Mouse (Mus musculus): ENCODE results near the gene Cnga3.

The Cnga3 gene

DNA sequence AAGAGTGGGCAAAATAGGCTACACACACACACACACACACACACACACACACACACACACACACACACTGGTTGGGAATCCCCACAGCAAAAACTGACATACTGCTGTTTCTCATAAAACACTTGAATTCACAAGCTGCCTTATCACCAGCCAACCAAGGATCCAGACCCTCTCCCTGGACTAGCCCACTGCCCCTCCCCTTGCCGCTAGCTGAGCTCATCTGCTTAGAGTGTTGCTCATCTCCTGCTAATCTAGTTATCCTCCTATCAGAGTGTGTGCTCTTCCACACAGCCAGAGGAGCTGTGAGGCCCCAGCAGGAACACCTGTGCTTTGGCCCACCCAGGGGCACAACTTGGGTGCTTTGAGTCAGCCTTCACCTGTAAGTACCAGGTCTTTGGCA lies at the start of gene Cnga3:
TSS of gene Cnga3 (plus strand) at position 291 of the 400 bp plus-strand sequence.
- DNase-seq, result no peak

DNA sequence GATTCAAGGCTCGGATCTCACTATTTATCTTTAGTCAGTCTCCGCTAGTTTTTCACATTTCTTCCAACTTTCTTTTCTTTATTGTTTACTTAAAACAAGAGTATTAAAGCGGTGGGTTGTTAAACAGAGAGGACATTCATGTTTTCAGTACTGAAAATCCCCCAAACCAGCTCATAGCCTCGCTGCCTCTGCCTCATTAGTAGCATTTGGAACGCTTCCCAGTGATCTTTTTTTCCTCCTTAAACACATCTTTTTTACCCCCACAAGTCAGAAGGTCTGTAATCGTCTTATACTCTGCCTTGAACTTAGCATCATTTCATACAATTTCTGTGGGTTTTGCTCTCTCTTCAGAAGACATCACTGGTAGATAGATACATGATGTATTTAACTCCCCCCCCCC lies 48.2 kb upstream of the Cnga3 start:
- no peak for DNase-seq

DNA sequence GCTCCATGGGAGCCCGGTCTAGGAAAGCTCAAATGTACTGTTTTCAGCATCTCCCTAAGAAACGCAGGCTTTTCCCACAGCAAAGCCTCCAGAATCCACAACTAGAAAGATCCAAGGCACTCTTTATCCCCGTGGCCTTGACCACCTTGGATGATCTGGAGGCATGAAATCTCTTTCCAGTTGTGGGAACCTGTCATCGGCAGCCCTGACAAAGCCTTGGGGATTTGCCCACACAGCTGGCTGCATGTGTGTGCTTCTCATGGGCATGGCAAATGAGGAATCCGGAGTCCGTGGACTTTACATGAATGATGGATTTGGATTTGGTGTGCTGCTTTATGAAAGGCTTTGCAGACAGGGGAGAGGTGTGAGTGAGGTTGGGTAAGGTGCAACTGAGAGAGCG lies 46.3 kb upstream of the Cnga3 start:
- no peak for DNase-seq

DNA sequence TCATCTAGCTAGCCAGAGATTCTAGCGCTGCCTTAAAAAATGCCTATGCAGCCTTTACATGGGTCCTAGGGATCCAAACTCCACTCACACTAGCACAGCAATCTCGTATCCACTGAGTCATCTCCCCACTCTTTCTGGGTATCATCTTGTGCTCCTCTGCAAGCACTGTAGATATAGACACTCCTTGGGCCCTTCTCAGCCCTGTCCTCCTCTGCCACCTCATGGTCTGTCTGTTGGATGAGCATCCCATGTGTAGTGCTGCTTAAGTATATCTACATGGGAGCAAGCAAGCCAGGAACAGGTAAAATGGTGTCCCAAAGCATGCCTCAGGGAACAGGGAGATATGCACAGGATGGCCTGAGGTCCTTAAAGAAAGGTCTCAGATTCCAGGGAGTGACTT lies 36.4 kb upstream of the Cnga3 start:
- DNase-seq, result no peak

DNA sequence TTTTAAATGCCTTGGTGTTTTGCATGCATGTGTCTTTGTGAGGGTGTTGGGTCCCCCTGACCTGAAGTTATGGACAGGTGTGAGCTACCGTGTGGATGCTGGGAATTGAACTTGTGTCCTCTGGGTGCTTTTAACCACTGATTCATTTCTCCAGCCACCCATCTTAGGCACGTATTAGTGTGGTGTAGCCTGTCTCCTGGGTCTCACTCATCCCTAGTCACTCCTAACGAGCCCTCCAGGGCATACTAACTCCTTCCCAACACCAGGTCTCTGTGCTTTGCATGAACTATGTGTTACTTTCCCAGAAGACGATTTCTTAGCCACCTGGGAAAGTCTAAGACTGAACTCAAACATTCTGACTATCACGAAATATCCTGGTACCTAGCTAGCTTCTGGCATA lies 34.4 kb upstream of the Cnga3 start:
- no peak for DNase-seq

DNA sequence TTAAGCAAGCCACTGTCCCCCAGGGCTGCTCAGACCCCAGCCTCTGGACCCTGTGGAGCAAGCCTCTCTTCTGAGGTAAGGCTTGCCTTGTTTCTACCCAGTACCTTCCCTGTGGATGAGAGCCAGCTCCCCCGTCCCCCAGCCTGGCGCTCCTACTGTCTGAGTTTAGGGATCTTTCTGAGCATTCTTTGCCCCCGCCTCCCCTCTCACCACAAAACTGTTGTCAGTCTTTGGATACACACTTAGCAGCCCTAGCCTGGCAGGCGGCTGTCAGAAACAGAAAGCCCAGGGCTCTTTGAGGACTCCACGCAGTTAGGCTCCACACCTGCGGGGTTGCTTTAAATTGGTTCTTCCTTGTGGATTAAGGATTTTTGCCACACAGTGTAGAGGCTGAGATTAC lies 27.2 kb upstream of the Cnga3 start:
- DNase-seq, result no peak

DNA sequence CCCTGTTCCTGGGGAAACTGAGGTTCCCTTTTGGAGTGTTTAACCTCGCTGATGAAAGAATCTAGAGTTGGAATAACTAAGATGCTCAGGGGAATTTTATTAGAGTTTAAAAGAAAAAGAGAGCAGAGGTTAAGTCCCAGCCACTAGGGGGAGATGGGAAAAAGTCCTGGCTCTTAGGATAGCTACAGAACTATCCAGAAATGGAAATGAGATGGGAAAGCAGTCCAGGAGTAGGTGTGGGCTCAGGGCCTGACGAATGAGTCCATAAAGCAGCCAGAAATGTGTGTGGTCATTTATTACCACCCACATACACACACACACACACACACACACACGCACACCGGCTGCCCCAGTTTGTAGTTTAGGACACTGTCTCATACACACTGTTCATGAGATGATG lies 19.6 kb upstream of the Cnga3 start:
- DNase-seq, result no peak

DNA sequence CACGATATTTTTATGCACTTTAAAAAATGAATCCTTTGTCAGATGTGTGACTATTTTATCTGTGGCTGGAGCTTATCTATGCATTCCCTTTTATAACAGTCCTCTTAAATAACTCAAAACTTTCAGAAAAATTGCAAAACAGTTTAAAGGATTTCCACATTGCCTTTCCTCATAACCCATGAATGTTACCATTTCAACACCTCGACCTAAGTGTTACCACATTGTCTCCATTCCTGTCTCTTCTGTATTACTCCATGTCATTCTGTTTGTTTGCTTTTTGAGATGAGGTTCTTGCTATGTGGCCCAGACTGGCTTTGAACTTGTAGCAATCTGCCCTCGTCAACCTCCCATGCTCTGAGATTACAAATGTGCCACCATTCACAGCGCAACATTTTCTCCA lies 12.8 kb upstream of the Cnga3 start:
- DNase-seq, result no peak

DNA sequence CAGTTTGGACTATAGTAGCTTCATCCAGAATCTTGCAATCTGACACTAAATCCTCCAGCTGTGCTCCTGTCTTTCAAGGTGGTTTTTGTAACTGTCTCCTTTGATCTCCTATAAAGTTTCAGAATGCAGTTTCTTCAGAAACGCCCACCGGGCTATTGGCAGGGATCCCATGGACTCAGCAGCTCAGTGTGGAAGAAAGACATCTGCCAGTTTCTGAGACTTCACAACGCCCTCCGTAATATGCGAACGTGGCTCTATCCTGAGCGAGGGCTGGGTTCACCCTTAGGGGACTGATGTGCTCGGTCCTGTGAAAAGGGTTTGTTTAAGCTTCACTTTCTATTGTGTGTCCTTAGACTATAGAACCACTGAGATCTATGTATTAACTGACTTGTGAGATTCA lies 6.5 kb upstream of the Cnga3 start:
- no peak for DNase-seq

DNA sequence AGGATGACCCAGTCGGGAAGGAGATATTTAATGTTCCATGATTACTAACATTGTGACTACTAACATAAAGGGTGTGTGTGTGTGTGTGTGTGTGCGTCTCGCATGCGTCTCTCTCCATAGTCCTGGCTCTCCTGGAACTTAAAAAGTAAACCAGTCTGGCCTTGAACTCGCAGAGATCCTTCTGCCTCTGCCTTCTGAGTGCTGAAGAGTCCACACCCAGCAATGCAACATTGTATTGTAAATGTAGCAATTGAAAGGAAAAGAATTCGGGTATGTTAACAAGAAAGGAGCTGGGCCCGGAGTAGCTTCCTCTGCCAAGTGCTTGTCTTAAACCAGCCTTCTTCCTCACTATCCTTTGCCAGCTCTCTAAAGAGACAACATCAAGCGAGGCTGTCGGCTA lies 1.9 kb upstream of the Cnga3 start:
- no peak for DNase-seq

DNA sequence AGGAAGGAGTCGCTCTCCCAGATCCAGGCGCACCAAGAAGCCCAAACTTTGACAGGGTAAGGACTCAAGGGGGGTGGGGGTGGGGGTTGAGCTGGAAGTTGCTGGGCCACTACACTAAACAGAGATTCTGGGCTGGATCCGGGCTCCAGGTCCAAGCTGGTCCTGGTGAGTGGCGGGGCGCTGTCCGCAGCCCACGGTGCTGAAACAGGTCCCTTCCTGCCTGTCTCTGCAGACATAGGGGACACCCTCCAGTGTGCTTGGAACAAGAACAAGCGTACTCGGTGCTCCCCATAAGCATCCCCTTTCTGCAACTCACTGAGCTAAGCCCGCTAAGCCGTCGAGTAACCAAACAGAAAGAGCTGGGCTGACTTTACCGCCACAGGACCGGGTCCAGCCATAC lies 4.2 kb downstream of the Cnga3 start:
- peak; percentile 58 to 73 for DNase-seq

DNA sequence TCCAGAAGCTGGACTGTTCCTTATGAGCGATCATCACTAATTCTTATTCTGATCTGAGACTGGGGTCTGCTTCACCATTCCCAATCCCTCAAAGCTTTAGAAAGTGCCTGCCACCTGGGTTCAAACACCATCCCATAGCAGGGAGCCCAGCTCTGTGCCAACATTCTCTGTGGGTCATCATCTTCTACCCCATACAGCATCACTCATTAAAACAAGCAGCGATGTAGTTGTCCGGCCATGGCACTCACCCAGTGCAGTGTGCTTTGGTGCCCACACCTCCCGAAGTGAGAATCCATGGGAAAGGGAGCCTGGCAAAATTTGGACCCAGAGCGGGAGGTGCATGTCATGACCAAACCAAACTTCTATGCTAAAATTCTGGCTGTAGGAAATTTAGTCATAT lies 5.4 kb downstream of the Cnga3 start:
- no peak for DNase-seq

DNA sequence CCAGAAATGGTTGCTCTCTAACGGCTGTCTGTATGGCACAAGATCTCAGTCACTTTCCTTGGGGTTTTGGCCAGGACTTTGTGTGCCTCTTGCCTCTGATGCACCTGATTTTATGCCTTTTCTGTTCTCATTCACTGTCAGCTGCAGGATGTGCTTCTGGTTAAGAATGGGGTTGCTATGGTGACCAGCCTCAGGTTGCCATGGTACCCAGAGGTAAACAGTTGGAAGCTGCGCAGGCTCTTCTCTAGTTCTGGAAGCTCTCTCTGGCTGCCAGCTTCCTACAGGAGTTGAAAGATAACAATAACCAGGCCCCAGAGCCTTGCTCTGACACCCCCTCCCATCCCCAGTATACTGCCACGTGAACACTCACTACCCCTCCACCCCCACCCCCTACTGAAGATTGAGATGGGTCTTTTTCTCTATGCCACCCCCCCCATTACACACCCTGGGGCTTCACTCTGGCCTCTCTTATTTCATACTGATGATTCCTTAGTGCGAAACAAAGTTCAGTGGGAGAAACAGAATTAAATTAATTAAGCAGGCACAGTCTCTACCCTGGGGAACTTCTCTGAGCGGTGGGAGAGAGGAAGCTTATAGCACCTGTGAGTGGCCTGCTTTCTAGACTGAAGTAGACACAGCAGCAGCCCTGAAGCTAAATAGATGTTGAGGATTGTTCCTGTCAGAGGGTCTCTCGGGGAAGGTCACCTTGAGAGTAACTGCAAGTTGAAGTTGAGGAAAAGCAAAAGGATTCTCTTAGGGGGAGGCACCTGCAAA lies 6.1 kb downstream of the Cnga3 start:
- no peak for DNase-seq

DNA sequence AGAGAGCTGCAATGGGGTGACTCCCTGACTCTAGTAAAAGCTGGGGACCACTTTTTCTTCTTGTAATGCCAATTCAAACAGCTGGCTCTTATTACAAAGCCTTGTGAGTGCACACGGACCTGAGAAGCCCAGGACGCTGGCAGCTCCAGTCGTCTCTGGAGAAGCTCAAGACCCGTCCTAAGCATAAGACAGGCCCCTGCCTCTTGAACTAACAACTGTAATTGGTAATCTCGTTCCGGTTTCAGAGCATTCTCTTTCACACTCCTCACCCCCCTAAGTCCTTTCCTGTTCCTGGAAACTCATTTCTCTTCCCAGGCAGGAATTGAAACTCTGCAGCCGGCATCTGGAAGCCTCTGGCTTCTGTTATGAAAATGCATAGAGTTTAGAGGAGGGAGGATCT lies 7.8 kb downstream of the Cnga3 start:
- DNase-seq, result no peak

DNA sequence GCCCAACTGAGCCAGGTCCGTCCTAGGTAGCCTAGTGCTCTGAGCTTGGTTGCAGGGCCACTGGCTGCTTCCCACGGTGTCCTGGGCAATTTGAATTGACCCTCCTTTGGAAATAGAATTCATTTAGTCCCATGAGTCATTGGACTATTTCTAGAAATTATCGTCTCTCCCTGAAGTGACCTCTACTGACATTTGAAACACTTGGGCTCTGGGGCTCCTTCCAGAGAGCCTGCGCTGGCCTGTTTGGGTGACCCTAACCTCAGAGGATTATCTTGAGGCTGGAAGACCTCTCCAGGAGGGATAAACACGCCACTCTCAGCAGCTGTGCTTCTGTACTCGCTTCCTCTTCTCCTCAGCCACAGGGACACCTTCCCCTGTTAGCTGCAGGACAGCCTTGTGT lies 16.2 kb downstream of the Cnga3 start:
- no peak for DNase-seq

DNA sequence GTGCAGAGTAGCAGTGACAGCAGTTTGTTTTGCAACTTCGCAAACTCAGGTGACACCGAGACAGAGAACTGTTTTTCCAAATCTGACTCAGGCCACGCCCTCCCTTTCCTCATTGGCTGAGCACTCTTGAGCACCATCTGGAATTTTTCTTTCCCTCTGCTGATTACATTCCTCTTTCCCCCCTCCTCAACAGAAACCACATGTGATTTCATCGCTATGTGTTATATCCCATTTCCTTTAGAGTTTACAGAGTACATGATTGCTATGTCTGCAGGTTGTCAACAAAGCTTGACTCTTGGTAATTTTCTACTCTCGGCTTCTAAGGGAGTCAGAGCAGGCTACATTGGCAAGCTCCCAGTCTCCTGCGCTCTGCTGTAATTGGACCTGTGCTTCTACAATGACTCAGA lies 17.1 kb downstream of the Cnga3 start:
- peak; percentile 16 to 35 for DNase-seq

DNA sequence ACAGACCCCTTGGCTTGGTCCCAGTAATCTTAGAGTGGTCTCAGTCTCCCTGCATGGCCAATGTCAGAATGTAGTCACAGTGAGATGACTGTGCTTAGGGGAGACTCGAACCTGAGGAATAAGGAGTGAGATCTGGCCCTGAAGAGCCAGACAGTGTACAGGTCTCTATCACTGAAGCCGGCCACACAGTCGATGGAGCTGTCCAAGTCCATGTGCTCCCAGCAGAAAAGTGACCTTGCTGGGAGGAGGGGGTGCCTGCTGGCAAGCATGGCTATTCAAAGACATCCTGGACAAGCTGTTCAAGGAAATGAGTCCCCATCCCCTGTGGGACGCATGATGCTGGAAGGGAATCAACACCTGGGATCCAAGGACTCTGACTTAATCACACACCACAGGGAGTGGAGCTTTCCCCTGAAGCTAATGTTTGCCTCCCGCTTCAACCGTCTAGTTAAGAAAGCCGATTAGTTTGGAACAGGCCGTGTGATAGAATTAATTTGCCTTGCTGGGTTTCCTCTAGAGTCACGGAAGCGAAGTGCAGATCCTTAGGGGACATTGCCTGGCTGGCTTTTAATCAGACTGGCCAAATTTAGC lies 24.9 kb downstream of the Cnga3 start:
- DNase-seq, result no peak

DNA sequence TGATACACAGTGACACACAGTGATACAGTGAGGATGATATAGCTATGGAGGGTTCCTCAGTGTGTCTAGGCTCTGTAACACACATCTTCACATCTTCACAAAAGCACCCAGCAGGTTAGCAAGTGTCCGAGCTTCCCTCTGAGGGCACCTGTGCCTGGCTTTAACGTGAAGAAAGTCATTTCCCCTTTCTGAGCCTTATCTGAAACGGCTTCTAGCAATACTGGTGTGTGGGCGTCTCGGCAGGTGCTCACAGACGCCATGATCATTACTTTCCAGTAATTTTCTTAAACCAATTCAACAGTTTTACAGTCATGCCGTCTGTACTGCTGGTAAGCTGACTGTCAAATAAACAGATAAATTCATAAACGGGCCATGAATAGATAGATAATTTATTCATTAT lies 28.0 kb downstream of the Cnga3 start:
- DNase-seq, result no peak

DNA sequence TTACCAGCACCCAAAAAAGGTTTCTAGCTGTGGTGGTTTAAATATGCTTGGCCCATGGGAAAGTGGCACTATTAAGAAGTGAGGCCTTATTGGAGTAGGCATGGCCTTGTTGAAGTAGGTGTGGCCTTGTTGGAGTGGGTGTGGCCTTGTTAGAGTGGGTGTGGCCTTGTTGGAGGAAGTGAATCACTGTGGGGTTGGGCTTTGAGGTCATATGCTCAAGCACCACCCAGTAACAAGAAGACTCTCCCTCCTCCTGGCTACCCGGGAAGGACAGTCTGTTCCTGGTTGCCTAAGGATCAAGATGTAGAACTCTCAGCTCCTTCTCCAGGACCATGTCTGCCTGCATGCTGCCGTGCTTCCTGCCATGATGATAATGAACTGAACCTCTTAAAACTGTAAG lies 32.2 kb downstream of the Cnga3 start:
- no peak for DNase-seq

DNA sequence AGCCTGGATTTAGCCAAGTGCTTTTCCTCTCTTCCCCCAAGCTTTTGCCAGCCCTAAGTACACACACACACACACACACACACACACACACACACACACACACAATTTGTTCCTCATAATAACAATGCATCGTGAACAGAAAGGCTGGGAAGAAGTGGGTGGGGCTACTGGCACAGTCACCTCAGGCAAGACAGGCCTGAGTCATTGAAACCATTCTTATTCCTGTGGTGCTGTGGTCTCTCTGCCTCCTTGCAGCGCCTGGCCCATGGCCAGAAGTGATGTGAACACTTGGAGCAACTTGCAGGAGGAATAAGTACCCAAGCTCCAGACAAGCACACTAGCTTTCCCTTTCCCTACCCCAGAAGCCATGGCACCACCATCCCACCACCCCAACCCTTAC lies 34.2 kb downstream of the Cnga3 start:
- DNase-seq, result peak in 1 of 2 experiments; percentile 32

DNA sequence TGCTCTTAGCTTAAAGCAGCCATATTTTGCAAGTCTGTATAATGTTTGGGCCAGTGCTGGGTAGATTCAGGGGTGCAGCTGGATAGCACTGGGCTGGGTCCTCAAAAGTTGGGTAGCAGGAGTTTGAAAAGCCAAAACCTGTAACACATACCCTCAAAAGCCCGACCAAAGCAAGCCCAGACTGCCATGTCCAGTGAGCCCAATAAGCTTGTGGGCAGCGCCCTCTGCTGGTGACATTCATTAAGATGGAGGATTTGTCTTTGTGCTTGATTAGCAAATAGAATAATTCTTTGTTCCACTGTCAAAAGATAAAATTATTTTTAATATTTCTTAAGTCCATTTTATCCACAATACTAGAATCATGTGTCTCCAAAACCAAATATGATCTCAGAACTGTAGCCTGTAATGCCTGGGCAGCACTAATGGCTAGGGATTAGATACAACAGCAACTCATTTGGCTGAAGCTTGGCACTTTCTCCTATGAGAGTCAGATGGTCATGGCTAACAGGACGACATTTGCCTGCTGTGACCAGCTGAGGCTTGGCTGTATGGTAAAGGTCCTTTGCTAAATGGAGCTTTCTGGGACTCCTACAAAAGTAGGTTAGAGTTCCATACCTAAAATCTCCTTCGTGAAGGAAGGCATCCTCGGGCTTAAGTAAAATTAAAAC lies 36.5 kb downstream of the Cnga3 start:
- peak; percentile 49 to 81 for DNase-seq

DNA sequence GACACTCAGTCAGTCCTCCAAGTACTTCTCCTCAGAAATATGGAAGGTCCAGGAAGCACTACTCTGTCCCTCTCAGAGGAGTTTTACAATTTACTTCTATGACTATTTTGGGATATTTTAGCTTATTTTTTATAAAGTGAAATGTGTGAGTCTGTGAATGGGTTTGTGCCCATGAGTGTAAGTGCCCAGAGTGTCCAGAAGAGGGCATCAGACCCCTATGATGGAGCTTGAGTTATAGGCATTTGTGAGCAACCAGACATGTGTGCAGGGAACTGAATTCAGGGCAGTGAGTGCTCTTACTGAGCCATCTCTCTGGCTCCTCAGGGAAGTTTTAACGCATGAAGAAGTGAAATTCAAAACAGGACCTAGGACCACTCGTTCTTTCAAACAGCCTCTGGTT lies 44.2 kb downstream of the Cnga3 start:
- no peak for DNase-seq

DNA sequence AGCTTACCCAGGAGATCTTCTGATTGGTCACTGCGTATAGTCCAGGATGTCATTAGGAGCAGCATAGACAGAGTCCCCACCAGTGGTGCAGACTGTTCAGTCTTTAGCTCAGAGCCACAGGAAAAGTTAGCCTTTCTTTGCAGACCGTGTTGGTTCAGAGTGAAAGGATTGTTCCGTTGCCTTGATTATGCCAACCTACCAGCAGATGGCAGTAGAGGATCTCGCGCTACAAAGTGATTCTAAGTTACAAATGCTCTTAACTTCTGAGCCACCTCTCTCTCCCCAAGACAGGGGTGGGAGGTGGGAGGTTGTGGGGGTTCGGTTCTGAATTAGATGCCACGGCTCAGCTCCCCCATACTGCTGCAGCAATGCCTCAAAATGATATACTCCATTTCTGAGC lies 58.2 kb downstream of the Cnga3 start:
- DNase-seq, result peak in 1 of 2 experiments; percentile 69

DNA sequence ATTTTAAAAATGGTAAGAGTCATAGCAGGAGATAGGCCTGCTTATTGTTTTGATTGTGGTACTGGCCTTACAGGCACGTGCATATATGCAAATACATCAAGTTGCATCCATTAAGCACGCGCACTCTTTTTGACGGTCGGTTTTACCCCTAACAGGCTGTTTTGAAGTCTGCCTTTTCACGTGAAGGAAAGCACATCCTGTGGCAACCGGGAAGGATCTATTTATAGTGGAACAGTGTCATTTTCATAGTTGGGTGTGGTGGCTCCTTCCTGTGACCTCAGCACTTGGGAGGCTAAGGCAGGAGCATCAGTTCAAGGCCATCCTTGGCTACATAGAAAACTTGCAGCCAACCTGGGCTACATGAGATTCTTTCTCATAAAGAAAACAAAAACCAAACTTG lies 72.3 kb downstream of the Cnga3 start:
- DNase-seq, result no peak
